Mouse (Mus musculus) liver, postnatal 0 days (tissue): ENCODE results near the gene Sipa1l1. TPM values are rescaled to one million over a fixed set of nuclear protein-coding genes. Genes with fewer than 3 reads are reported as not detected.
"Not testable (repeated sequence)": the region's sequence is repeated elsewhere in the genome, so short reads cannot be mapped to it uniquely, and the experiment has no call there.

ENCODE experiments used
- ATAC-seq: fragments of 200-750 bp; cut with Nextera tagmentation; 2 replicates; pipeline ENCODE4 v1.8.0; 2017; ENCODE audit warnings: mild to moderate bottlenecking, moderate library complexity
- DNase-seq: peaks from one replicate; pipeline ENCODE4 v3.0.0-alpha.2; 2016
- H3K27ac ChIP-seq: fragments of 300-500 bp; sonication (generic); 2 replicates; pipeline ENCODE4 v1.5.1; 2014; ENCODE audit warnings: antibody characterized with exemption, moderate library complexity, mild to moderate bottlenecking, low read depth
- H3K27me3 ChIP-seq: fragments of 300-500 bp; sonication (generic); 2 replicates; pipeline ENCODE4 v1.6.1; 2014; ENCODE audit warnings: low read length, control low read depth, mixed read lengths; ENCODE audit not compliant: insufficient read depth
- H3K36me3 ChIP-seq: fragments of 300-500 bp; sonication (generic); replicated peaks from 2 replicates; pipeline ENCODE4 v1.6.1; 2014; ENCODE audit warnings: mild to moderate bottlenecking, control low read depth, low read length, moderate library complexity, mixed read lengths; ENCODE audit not compliant: insufficient read depth
- H3K4me1 ChIP-seq: fragments of 300-500 bp; sonication (generic); 2 replicates; pipeline ENCODE4 v1.6.1; 2014; ENCODE audit warnings: antibody characterized with exemption, mild to moderate bottlenecking, control low read depth; ENCODE audit not compliant: insufficient read depth
- H3K4me2 ChIP-seq: fragments of 300-500 bp; sonication (generic); 2 replicates; pipeline ENCODE4 v1.6.1; 2014; ENCODE audit warnings: low read depth, mild to moderate bottlenecking, low read length, moderate library complexity, mixed read lengths
- H3K4me3 ChIP-seq: fragments of 300-500 bp; sonication (generic); 2 replicates; pipeline ENCODE4 v1.5.1; 2014; ENCODE audit warnings: low read depth, low read length
- H3K9ac ChIP-seq: fragments of 300-500 bp; sonication (generic); replicated peaks from 2 replicates; pipeline ENCODE4 v1.6.1; 2014; ENCODE audit warnings: mild to moderate bottlenecking, moderate library complexity
- H3K9me3 ChIP-seq: fragments of 300-500 bp; sonication (generic); 2 replicates; pipeline ENCODE4 v1.6.1; 2016; ENCODE audit warnings: mild to moderate bottlenecking, control low read depth, low read length, mixed read lengths
- CTCF ChIP-seq: sonication (generic); IDR thresholded peaks from 2 replicates; pipeline ENCODE4 v1.5.1; 2016; ENCODE audit warnings: antibody characterized with exemption, low read depth
- EP300 ChIP-seq: IDR thresholded peaks from 2 replicates; pipeline ENCODE4 v1.6.1; 2016; ENCODE audit warnings: antibody characterized with exemption, low read depth, mild to moderate bottlenecking
- WGBS: fragments of 180-500 bp; shearing (Covaris S2); extraction: QIAGEN DNeasy Blood & Tissue Kit; methylation state at CpG from one replicate; pipeline ENCODE4 v1.1.7; 2014; ENCODE audit not compliant: insufficient replicate concordance; 5-methylcytosine and 5-hydroxymethylcytosine counted together
- polyA plus RNA-seq: library from polyadenylated mRNA; unstranded; fragments of >200 nt; fragmentation: Nextera tagmentation; extraction: Ambion mirVana; gene quantifications from 2 replicates; pipeline ENCODE4 v1.2.1, GENCODE M21; 2015

Sipa1l1 gene
- polyA plus RNA-seq, 1 experiment from 2014 or later, result 3.2 TPM

DNA sequence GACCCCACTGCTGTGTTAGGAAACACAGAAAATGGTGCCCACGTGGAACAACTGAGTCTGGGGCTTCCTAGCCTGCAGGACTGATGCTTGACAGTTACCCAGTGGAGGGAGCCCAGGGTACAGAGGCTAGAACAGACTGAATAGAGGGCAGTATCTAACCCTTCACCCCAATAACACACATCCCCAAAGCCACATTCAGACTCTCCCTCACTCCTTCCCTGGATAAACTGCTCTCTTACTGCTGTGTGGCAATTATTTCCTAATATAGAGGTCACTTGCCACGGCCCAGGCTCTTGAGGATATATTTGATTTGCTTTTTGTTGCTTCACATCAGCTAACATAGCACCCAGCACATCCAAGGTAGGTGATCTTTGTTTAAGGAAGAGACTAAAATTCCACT, 307.5 kb downstream of the Sipa1l1 start:
- DNase-seq, result no peak
- WGBS, result 31% methylated on average over 2 of the region's 2 CpGs
- TF ChIP-seq EP300 (no peak), CTCF (no peak)

DNA sequence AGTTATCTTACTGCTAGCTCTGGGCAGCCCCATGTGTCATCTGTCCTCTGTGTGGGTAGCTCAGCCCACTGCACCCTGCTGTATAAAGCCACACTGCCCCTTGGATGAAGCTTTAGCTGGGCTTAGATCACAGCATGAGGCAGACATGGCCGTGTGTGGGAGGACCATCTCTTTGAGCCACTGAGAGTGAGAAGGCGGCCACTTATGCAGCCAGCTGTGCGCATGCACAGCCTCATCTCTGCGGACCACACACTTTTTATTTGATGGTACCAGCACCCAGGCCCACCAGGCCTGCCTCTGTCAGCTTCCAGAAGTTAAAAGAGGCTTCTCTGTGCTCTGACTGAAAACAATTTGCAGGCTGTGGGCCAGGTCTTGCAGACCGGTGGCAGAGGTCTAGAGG, 308.7 kb downstream of the Sipa1l1 start:
- Histone ChIP-seq H3K27me3 (no peaks in the 10 kb centered on the region), H3K4me1 (no peaks in the 10 kb centered on the region), H3K36me3 (no peaks in the 10 kb centered on the region), H3K27ac (no peak overlapping the region), H3K4me3 (no peak overlapping the region), H3K4me2 (no peak overlapping the region), H3K9ac (no peak overlapping the region), H3K9me3 (no peaks in the 10 kb centered on the region)
- 52% methylated on average over 5 of the region's 5 CpGs for WGBS
- ATAC-seq (no peak), DNase-seq (peak; percentile 10)
- TF ChIP-seq CTCF, result no peak
- no peak for TF ChIP-seq EP300

More for the DNA sequence above, 307.5 kb downstream of the Sipa1l1 start:
- Histone ChIP-seq H3K4me1 (no peaks in the 10 kb centered on the region), H3K27ac (0 out of 2 replicates have a peak overlapping the region, but pooled peaks have one; percentile 39), H3K9me3 (no peaks in the 10 kb centered on the region), H3K36me3 (no peaks in the 10 kb centered on the region), H3K27me3 (no peaks in the 10 kb centered on the region), H3K4me2 (no peak overlapping the region), H3K9ac (no peak overlapping the region), H3K4me3 (no peak overlapping the region)
- ATAC-seq, result peak; percentile 87

DNA sequence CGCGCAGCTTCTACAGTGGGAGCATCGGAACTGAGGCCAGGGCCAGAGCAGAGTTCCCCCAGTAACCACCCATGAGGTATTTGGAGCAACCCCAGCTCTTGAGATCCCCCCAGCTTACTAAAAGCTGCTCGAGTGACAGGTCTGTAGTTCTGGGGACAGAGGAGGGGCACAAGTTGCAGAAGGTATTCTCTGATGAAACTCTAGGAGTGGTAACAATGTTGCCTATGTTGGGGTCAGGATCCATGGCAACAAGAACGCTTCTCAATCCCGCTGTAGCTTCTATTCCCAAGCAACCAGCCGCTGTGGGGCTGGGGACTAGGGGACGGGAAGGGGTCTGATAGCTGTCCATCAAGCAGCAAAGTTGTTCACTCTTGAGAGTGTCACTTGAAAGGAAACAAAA, 309.1 kb downstream of the Sipa1l1 start:
- Histone ChIP-seq H3K27ac (no peak overlapping the region), H3K4me2 (no peak overlapping the region), H3K9me3 (no peaks in the 10 kb centered on the region), H3K4me1 (no peaks in the 10 kb centered on the region), H3K27me3 (no peaks in the 10 kb centered on the region), H3K9ac (no peak overlapping the region), H3K4me3 (no peak overlapping the region), H3K36me3 (no peaks in the 10 kb centered on the region)
- 48% methylated on average over 8 of the region's 8 CpGs for WGBS
- DNase-seq (peak; percentile 8), ATAC-seq (no peak)
- no peak for TF ChIP-seq EP300
- TF ChIP-seq CTCF, result no peak

DNA sequence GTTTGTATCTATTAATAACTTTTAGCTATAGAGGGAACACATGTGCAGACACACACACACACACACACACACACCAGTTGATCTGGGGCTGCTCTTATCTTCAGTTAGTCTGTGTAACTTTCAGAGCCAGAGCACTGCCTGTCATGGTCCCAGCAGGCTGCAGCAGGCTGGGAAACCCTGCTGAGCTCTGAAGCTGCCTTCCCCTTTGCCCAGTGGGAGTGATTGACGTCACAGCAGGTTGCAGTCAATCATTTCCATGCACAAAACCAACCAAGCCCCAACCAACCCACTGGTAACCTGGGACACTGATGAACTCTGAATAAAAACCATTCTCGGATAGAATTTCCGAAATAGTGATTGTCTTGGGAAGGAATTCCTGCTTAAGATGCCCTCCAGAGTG, 310.3 kb downstream of the Sipa1l1 start:
- DNase-seq (no peak), ATAC-seq (no peak)
- H3K9ac ChIP-seq, result no peak overlapping the region
- H3K27me3 ChIP-seq, result no peaks in the 10 kb centered on the region
- WGBS, result 44% methylated on average over 3 of the region's 3 CpGs
- no peak overlapping the region for H3K4me2 ChIP-seq
- H3K27ac ChIP-seq, result no peak overlapping the region
- TF ChIP-seq CTCF (no peak), EP300 (no peak)
- no peak overlapping the region for H3K4me3 ChIP-seq
- no peaks in the 10 kb centered on the region for H3K4me1 ChIP-seq
- no peaks in the 10 kb centered on the region for H3K36me3 ChIP-seq
- 0 out of 2 replicates have a peak, but pooled peaks cover 3% of the 10 kb centered on the region for H3K9me3 ChIP-seq

DNA sequence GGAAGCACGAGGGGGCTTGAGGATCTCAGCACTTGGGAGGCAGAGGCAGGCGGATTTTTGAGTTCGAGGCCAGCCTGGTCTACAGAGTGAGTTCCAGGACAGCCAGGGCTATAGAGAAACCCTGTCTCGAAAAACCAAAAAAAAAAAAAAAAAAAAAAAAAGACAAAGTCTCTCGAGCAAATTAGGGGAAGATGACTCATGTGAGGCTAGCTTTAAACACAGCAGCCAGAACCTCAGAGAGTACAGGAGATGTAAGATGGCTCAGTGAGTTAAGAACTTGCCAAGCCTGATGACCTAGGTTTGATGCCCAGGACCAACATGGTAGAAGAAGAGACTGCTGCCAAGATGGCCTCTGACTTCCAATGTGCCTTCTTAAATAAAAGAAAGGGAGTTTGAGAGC, 311.3 kb downstream of the Sipa1l1 start:
- ATAC-seq, H3K4me3 ChIP-seq, H3K9ac ChIP-seq, H3K36me3 ChIP-seq, H3K4me1 ChIP-seq, H3K4me2 ChIP-seq, H3K9me3 ChIP-seq, DNase-seq, H3K27ac ChIP-seq, H3K27me3 ChIP-seq: not testable (repeated sequence)
- WGBS, result 56% methylated on average over 4 of the region's 5 CpGs

DNA sequence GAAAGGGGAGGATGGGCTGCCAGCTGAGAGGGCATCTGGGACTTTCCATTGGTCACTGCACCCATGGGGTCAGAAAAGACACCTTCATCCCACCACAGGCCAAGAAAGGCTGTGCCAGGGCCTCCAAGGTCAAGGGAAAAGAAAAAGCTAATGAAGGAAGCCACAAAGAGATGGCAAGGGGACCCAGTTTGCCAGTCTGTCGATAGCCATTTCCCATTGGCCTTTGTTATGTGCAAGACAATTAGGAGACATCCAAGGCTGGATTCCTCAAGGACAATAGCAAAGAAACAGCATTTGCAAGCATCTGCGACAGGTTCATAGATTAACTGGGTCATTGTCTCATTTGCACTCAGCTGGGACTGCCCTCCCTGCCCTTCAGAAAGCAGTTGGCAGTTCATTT, 316.3 kb downstream of the Sipa1l1 start:
- WGBS, result 68% methylated on average over 2 of the region's 2 CpGs
- ATAC-seq, result no peak
- no peaks in the 10 kb centered on the region for H3K36me3 ChIP-seq

More for the DNA sequence above, 316.3 kb downstream of the Sipa1l1 start:
- H3K27ac ChIP-seq, result no peak overlapping the region
- no peak for DNase-seq
- H3K4me1 ChIP-seq, result peaks cover 3% of the 10 kb centered on the region; the same call in 1 of the 2 replicates
- H3K27me3 ChIP-seq, result no peaks in the 10 kb centered on the region
- H3K9ac ChIP-seq, result no peak overlapping the region
- no peak overlapping the region for H3K4me2 ChIP-seq
- H3K9me3 ChIP-seq, result 0 out of 2 replicates have a peak, but pooled peaks cover 3% of the 10 kb centered on the region
- TF ChIP-seq CTCF (no peak), EP300 (no peak)
- no peak overlapping the region for H3K4me3 ChIP-seq
